Mouse (Mus musculus) liver, embryonic 15.5 days (tissue): ENCODE data around the gene Spint1. TPM values are rescaled to one million over a fixed set of nuclear protein-coding genes. Genes with fewer than 3 reads are reported as not detected.

Source experiments
- ATAC-seq: fragments of 200-750 bp; cut with Nextera tagmentation; 2 replicates; pipeline ENCODE4 v1.8.0; 2017; ENCODE audit warnings: moderate number of reproducible peaks, mild to moderate bottlenecking, moderate library complexity; ENCODE audit not compliant: insufficient read depth
- H3K27ac ChIP-seq: fragments of 300-500 bp; sonication (generic); replicated peaks from 2 replicates; pipeline ENCODE4 v1.5.1; 2015; ENCODE audit warnings: mild to moderate bottlenecking, inconsistent platforms
- H3K27me3 ChIP-seq: fragments of 300-500 bp; sonication (generic); 2 replicates; pipeline ENCODE4 v1.6.1; 2015; ENCODE audit warnings: mild to moderate bottlenecking, inconsistent platforms
- H3K36me3 ChIP-seq: fragments of 300-500 bp; sonication (generic); replicated peaks from 2 replicates; pipeline ENCODE4 v1.6.1; 2015; ENCODE audit warnings: moderate library complexity, mild to moderate bottlenecking, inconsistent platforms
- H3K4me1 ChIP-seq: fragments of 300-500 bp; sonication (generic); replicated peaks from 2 replicates; pipeline ENCODE4 v1.6.1; 2015; ENCODE audit warnings: inconsistent platforms
- H3K4me2 ChIP-seq: fragments of 300-500 bp; sonication (generic); 2 replicates; pipeline ENCODE4 v1.6.1; 2015; ENCODE audit warnings: moderate library complexity, mild to moderate bottlenecking, inconsistent platforms
- H3K4me3 ChIP-seq: fragments of 300-500 bp; sonication (generic); replicated peaks from 2 replicates; pipeline ENCODE4 v1.5.1; 2015; ENCODE audit warnings: mild to moderate bottlenecking, inconsistent platforms
- H3K9ac ChIP-seq: fragments of 300-500 bp; sonication (generic); 2 replicates; pipeline ENCODE4 v1.6.1; 2015; ENCODE audit warnings: moderate library complexity, mild to moderate bottlenecking, inconsistent platforms
- H3K9me3 ChIP-seq: fragments of 300-500 bp; sonication (generic); replicated peaks from 2 replicates; pipeline ENCODE4 v1.6.1; 2016; ENCODE audit warnings: inconsistent platforms
- WGBS: fragments of 180-500 bp; shearing (Covaris S2); methylation state at CpG from one replicate; pipeline ENCODE4 v1.1.7; 2015; ENCODE audit warnings: mixed read lengths; ENCODE audit not compliant: insufficient replicate concordance; 5-methylcytosine and 5-hydroxymethylcytosine counted together
- polyA plus RNA-seq: library from polyadenylated mRNA; unstranded; fragments of >200 nt; fragmentation: Nextera tagmentation; extraction: Ambion mirVana; gene quantifications from 2 replicates; pipeline ENCODE4 v1.2.1, GENCODE M21; 2015

The Spint1 gene
- polyA plus RNA-seq, 1 experiment from 2014 or later: 0.15 TPM

- H3K36me3 ChIP-seq: no peaks in the 10 kb centered on the region
- 35% methylated on average over 7 of the region's 7 CpGs for WGBS
- no peaks in the 10 kb centered on the region for H3K4me1 ChIP-seq
- ATAC-seq: no peak
- H3K9me3 ChIP-seq: no peaks in the 10 kb centered on the region
- no peak overlapping the region for H3K4me3 ChIP-seq
- no peak overlapping the region for H3K4me2 ChIP-seq
- peaks cover 23% of the 10 kb centered on the region for H3K27me3 ChIP-seq
- H3K9ac ChIP-seq: no peak overlapping the region
- no peak overlapping the region for H3K27ac ChIP-seq
These were observed 8.1 kb downstream of the Spint1 start for GRCm38 (mm10) chr2:119245246-119245645.

GRCm38 (mm10) chr2:119247904-119248303, 10.7 kb downstream of the Spint1 start:
- Histone ChIP-seq H3K9ac (no peak overlapping the region), H3K4me1 (peaks cover 9% of the 10 kb centered on the region), H3K4me2 (no peak overlapping the region), H3K4me3 (no peak overlapping the region), H3K36me3 (no peaks in the 10 kb centered on the region), H3K27me3 (peaks cover 4% of the 10 kb centered on the region; the same call in 1 of the 2 replicates), H3K9me3 (no peaks in the 10 kb centered on the region), H3K27ac (no peak overlapping the region)
- 63% methylated on average over 9 of the region's 9 CpGs for WGBS
- no peak for ATAC-seq

GRCm38 (mm10) chr2:119249592-119250061, 12.5 kb downstream of the Spint1 start:
- no peak overlapping the region for H3K4me2 ChIP-seq

GRCm38 (mm10) chr2:119250377-119250776, 13.2 kb downstream of the Spint1 start:
- ATAC-seq: no peak
- Histone ChIP-seq H3K27me3 (peaks cover 19% of the 10 kb centered on the region), H3K9me3 (no peaks in the 10 kb centered on the region), H3K36me3 (no peaks in the 10 kb centered on the region), H3K4me1 (peaks cover 9% of the 10 kb centered on the region), H3K27ac (no peak overlapping the region), H3K4me2 (peak overlapping the region; percentile 59), H3K9ac (no peak overlapping the region), H3K4me3 (no peak overlapping the region)
- WGBS: 58% methylated on average over 5 of the region's 5 CpGs

More at GRCm38 (mm10) chr2:119249592-119250061, 12.5 kb downstream of the Spint1 start:
- no peak for ATAC-seq
- H3K4me3 ChIP-seq: no peak overlapping the region
- no peaks in the 10 kb centered on the region for H3K9me3 ChIP-seq
- 51% methylated on average over 4 of the region's 4 CpGs for WGBS
- H3K27me3 ChIP-seq: peaks cover 16% of the 10 kb centered on the region
- H3K27ac ChIP-seq: no peak overlapping the region
- peaks cover 9% of the 10 kb centered on the region for H3K4me1 ChIP-seq
- H3K9ac ChIP-seq: no peak overlapping the region
- H3K36me3 ChIP-seq: no peaks in the 10 kb centered on the region

GRCm38 (mm10) chr2:119250826-119251478, 13.8 kb downstream of the Spint1 start:
- peak overlapping the region; percentile 41; the same call in 1 of the 2 replicates for H3K27ac ChIP-seq
- peaks cover 21% of the 10 kb centered on the region for H3K27me3 ChIP-seq
- no peak overlapping the region for H3K9ac ChIP-seq
- 0 out of 2 replicates have a peak overlapping the region, but pooled peaks have one; percentile 23 for H3K4me3 ChIP-seq
- peaks cover 9% of the 10 kb centered on the region for H3K4me1 ChIP-seq
- H3K9me3 ChIP-seq: no peaks in the 10 kb centered on the region
- no peaks in the 10 kb centered on the region for H3K36me3 ChIP-seq
- ATAC-seq: peak; percentile 57
- H3K4me2 ChIP-seq: peak overlapping the region; percentile 59
- WGBS: 12% methylated on average over 11 of the region's 11 CpGs

GRCm38 (mm10) chr2:119254976-119255375, 17.8 kb downstream of the Spint1 start:
- no peak overlapping the region for H3K4me2 ChIP-seq
- WGBS: 28% methylated on average over 7 of the region's 7 CpGs

GRCm38 (mm10) chr2:119260518-119260917, 23.4 kb downstream of the Spint1 start:
- 0 out of 2 replicates have a peak, but pooled peaks cover 5% of the 10 kb centered on the region for H3K4me1 ChIP-seq
- H3K27ac ChIP-seq: no peak overlapping the region
- H3K4me2 ChIP-seq: no peak overlapping the region
- WGBS: 49% methylated on average over 1 of the region's 1 CpGs
- H3K9ac ChIP-seq: no peak overlapping the region
- peaks cover 16% of the 10 kb centered on the region for H3K27me3 ChIP-seq
- no peaks in the 10 kb centered on the region for H3K9me3 ChIP-seq
- no peak overlapping the region for H3K4me3 ChIP-seq
- no peaks in the 10 kb centered on the region for H3K36me3 ChIP-seq
- no peak for ATAC-seq

More at GRCm38 (mm10) chr2:119254976-119255375, 17.8 kb downstream of the Spint1 start:
- peaks cover 9% of the 10 kb centered on the region for H3K4me1 ChIP-seq
- no peaks in the 10 kb centered on the region for H3K9me3 ChIP-seq
- no peak overlapping the region for H3K4me3 ChIP-seq
- H3K9ac ChIP-seq: no peak overlapping the region
- no peak for ATAC-seq
- H3K36me3 ChIP-seq: no peaks in the 10 kb centered on the region
- H3K27me3 ChIP-seq: peaks cover 31% of the 10 kb centered on the region
- no peak overlapping the region for H3K27ac ChIP-seq

- H3K4me2 ChIP-seq: no peak overlapping the region
- no peak overlapping the region for H3K4me3 ChIP-seq
- H3K27me3 ChIP-seq: peaks cover 15% of the 10 kb centered on the region; the same call in 1 of the 2 replicates
- no peaks in the 10 kb centered on the region for H3K36me3 ChIP-seq
- no peak overlapping the region for H3K9ac ChIP-seq
- no peak overlapping the region for H3K27ac ChIP-seq
- H3K9me3 ChIP-seq: no peaks in the 10 kb centered on the region
- ATAC-seq: no peak
- WGBS: 44% methylated on average over 2 of the region's 2 CpGs
- H3K4me1 ChIP-seq: 0 out of 2 replicates have a peak, but pooled peaks cover 5% of the 10 kb centered on the region
These were observed 24.2 kb downstream of the Spint1 start for GRCm38 (mm10) chr2:119261326-119261725.

GRCm38 (mm10) chr2:119262978-119263377, 25.8 kb downstream of the Spint1 start:
- Histone ChIP-seq H3K4me1 (0 out of 2 replicates have a peak, but pooled peaks cover 5% of the 10 kb centered on the region), H3K9me3 (no peaks in the 10 kb centered on the region), H3K27me3 (peaks cover 14% of the 10 kb centered on the region; the same call in 1 of the 2 replicates), H3K36me3 (no peaks in the 10 kb centered on the region), H3K9ac (no peak overlapping the region), H3K4me2 (no peak overlapping the region), H3K4me3 (0 out of 2 replicates have a peak overlapping the region, but pooled peaks have one; percentile 7), H3K27ac (no peak overlapping the region)
- ATAC-seq: no peak
- WGBS: 19% methylated on average over 8 of the region's 8 CpGs

- no peaks in the 10 kb centered on the region for H3K9me3 ChIP-seq
- H3K4me1 ChIP-seq: 0 out of 2 replicates have a peak, but pooled peaks cover 5% of the 10 kb centered on the region
- 46% methylated on average over 5 of the region's 5 CpGs for WGBS
- no peak for ATAC-seq
- no peak overlapping the region for H3K9ac ChIP-seq
- peaks cover 15% of the 10 kb centered on the region; the same call in 1 of the 2 replicates for H3K27me3 ChIP-seq
- H3K4me3 ChIP-seq: no peak overlapping the region
- H3K4me2 ChIP-seq: no peak overlapping the region
- H3K27ac ChIP-seq: no peak overlapping the region
- H3K36me3 ChIP-seq: no peaks in the 10 kb centered on the region
These were observed 26.7 kb downstream of the Spint1 start for GRCm38 (mm10) chr2:119263813-119264212.

GRCm38 (mm10) chr2:119270286-119270642, 33.1 kb downstream of the Spint1 start:
- peak overlapping the region; percentile 88 for H3K4me2 ChIP-seq
- H3K9me3 ChIP-seq: no peaks in the 10 kb centered on the region
- H3K4me1 ChIP-seq: peaks cover 9% of the 10 kb centered on the region
- no peak for ATAC-seq
- 45% methylated on average over 9 of the region's 9 CpGs for WGBS
- peaks cover 48% of the 10 kb centered on the region for H3K27me3 ChIP-seq
- H3K9ac ChIP-seq: no peak overlapping the region
- H3K27ac ChIP-seq: no peak overlapping the region
- H3K4me3 ChIP-seq: no peak overlapping the region
- no peaks in the 10 kb centered on the region for H3K36me3 ChIP-seq
